Mouse (Mus musculus) forebrain, embryonic 11.5 days (tissue): ENCODE data around the gene Gne. TPM values are rescaled to one million over a fixed set of nuclear protein-coding genes. Genes with fewer than 3 reads are reported as not detected.
A peak's percentile ranks its signal among the peaks of the same experiment; 100 is the strongest.

Source experiments
- ATAC-seq: fragments of 200-750 bp; cut with Nextera tagmentation; replicated peaks from 2 replicates; pipeline ENCODE4 v1.8.0; 2017; ENCODE audit warnings: moderate TSS enrichment; ENCODE audit not compliant: low FRiP score
- DNase-seq: peaks from one replicate; pipeline ENCODE4 v3.0.0-alpha.2; 2017; ENCODE audit warnings: low spot score
- H3K27ac ChIP-seq: fragments of 300-500 bp; sonication (generic); 2 replicates; pipeline ENCODE4 v1.5.1; 2014; ENCODE audit warnings: low read depth, low read length
- H3K27me3 ChIP-seq: fragments of 300-500 bp; sonication (generic); 2 replicates; pipeline ENCODE4 v1.6.1; 2014; ENCODE audit warnings: mild to moderate bottlenecking, low read length, mixed read lengths; ENCODE audit not compliant: control insufficient read depth, insufficient read depth
- H3K36me3 ChIP-seq: fragments of 300-500 bp; sonication (generic); 2 replicates; pipeline ENCODE4 v1.6.1; 2014; ENCODE audit warnings: mild to moderate bottlenecking, low read length, moderate library complexity, mixed read lengths; ENCODE audit not compliant: control insufficient read depth, insufficient read depth
- H3K4me1 ChIP-seq: fragments of 300-500 bp; sonication (generic); replicated peaks from 2 replicates; pipeline ENCODE4 v1.6.1; 2014; ENCODE audit warnings: low read length, mixed read lengths; ENCODE audit not compliant: control insufficient read depth, insufficient read depth
- H3K4me2 ChIP-seq: fragments of 300-500 bp; sonication (generic); 2 replicates; pipeline ENCODE4 v1.6.1; 2014; ENCODE audit warnings: low read depth, mild to moderate bottlenecking, low read length, moderate library complexity, mixed read lengths; ENCODE audit not compliant: severe bottlenecking
- H3K4me3 ChIP-seq: fragments of 300-500 bp; sonication (generic); 2 replicates; pipeline ENCODE4 v1.5.1; 2014; ENCODE audit warnings: low read depth, low read length
- H3K9ac ChIP-seq: fragments of 300-500 bp; sonication (generic); 2 replicates; pipeline ENCODE4 v1.6.1; 2014; ENCODE audit warnings: low read length
- H3K9me3 ChIP-seq: fragments of 300-500 bp; sonication (generic); 2 replicates; pipeline ENCODE4 v1.6.1; 2016; ENCODE audit warnings: low read length, mixed read lengths; ENCODE audit not compliant: control insufficient read depth
- WGBS: fragments of 180-500 bp; shearing (Covaris S2); extraction: QIAGEN DNeasy Blood & Tissue Kit; methylation state at CpG from one replicate; pipeline ENCODE4 v1.1.7; 2014; 5-methylcytosine and 5-hydroxymethylcytosine counted together
- polyA plus RNA-seq: library from polyadenylated mRNA; unstranded; fragments of >200 nt; fragmentation: Nextera tagmentation; extraction: Ambion mirVana; gene quantifications from 2 replicates; pipeline ENCODE4 v1.2.1, GENCODE M21; 2014

Gne gene
- polyA plus RNA-seq, 1 experiment from 2014 or later: 18.8 TPM

- WGBS: 58% methylated on average over 6 of the region's 6 CpGs
- Histone ChIP-seq H3K4me3 (no peak overlapping the region), H3K4me1 (no peaks in the 10 kb centered on the region), H3K27ac (no peak overlapping the region), H3K4me2 (no peak overlapping the region), H3K27me3 (no peaks in the 10 kb centered on the region), H3K36me3 (no peaks in the 10 kb centered on the region), H3K9ac (no peak overlapping the region), H3K9me3 (no peaks in the 10 kb centered on the region)
- DNase-seq (no peak), ATAC-seq (no peak)
These were observed 23.4 kb upstream of the Gne start for GRCm38 (mm10) chr4:44107339-44107738.

- WGBS: 32% methylated on average over 18 of the region's 18 CpGs
- 0 out of 2 replicates have a peak overlapping the region, but pooled peaks have one; percentile 9 for H3K4me3 ChIP-seq
- no peaks in the 10 kb centered on the region for H3K4me1 ChIP-seq
- DNase-seq (no peak), ATAC-seq (no peak)
- H3K9me3 ChIP-seq: no peaks in the 10 kb centered on the region
- H3K4me2 ChIP-seq: peak overlapping the region; percentile 19
- H3K27me3 ChIP-seq: no peaks in the 10 kb centered on the region
- no peak overlapping the region; the same call in 1 of the 2 replicates for H3K9ac ChIP-seq
- no peak overlapping the region for H3K27ac ChIP-seq
- no peaks in the 10 kb centered on the region for H3K36me3 ChIP-seq
These were observed 22.4 kb upstream of the Gne start for GRCm38 (mm10) chr4:44106297-44106821.

- no peaks in the 10 kb centered on the region for H3K4me1 ChIP-seq
- WGBS: 59% methylated on average over 8 of the region's 8 CpGs
- no peak for DNase-seq
- no peaks in the 10 kb centered on the region for H3K27me3 ChIP-seq
- no peak overlapping the region for H3K9ac ChIP-seq
- no peak overlapping the region for H3K4me2 ChIP-seq
- H3K4me3 ChIP-seq: no peak overlapping the region
- no peak for ATAC-seq
- H3K27ac ChIP-seq: no peak overlapping the region
- no peaks in the 10 kb centered on the region for H3K9me3 ChIP-seq
- no peaks in the 10 kb centered on the region for H3K36me3 ChIP-seq
These were observed 20.4 kb upstream of the Gne start for GRCm38 (mm10) chr4:44104195-44104917.

GRCm38 (mm10) chr4:44103620-44104019, 19.6 kb upstream of the Gne start:
- DNase-seq (no peak), ATAC-seq (no peak)
- Histone ChIP-seq H3K9me3 (no peaks in the 10 kb centered on the region), H3K27me3 (no peaks in the 10 kb centered on the region), H3K36me3 (no peaks in the 10 kb centered on the region), H3K4me1 (no peaks in the 10 kb centered on the region), H3K4me3 (no peak overlapping the region), H3K27ac (no peak overlapping the region), H3K4me2 (no peak overlapping the region), H3K9ac (no peak overlapping the region)
- WGBS: 89% methylated on average over 8 of the region's 8 CpGs

- H3K4me2 ChIP-seq: no peak overlapping the region
- H3K4me1 ChIP-seq: no peaks in the 10 kb centered on the region
- no peak overlapping the region for H3K27ac ChIP-seq
- WGBS: 62% methylated on average over 11 of the region's 11 CpGs
- no peak overlapping the region for H3K9ac ChIP-seq
- no peak for DNase-seq
- H3K27me3 ChIP-seq: no peaks in the 10 kb centered on the region
- H3K36me3 ChIP-seq: no peaks in the 10 kb centered on the region
- H3K4me3 ChIP-seq: no peak overlapping the region
- H3K9me3 ChIP-seq: no peaks in the 10 kb centered on the region
- ATAC-seq: no peak
These were observed 13.8 kb upstream of the Gne start for GRCm38 (mm10) chr4:44097576-44098335.

GRCm38 (mm10) chr4:44094475-44094874, 10.5 kb upstream of the Gne start:
- 80% methylated on average over 4 of the region's 4 CpGs for WGBS
- Histone ChIP-seq H3K9me3 (no peaks in the 10 kb centered on the region), H3K4me1 (no peaks in the 10 kb centered on the region), H3K27me3 (no peaks in the 10 kb centered on the region), H3K27ac (no peak overlapping the region), H3K9ac (no peak overlapping the region), H3K4me3 (no peak overlapping the region), H3K36me3 (no peaks in the 10 kb centered on the region), H3K4me2 (no peak overlapping the region)
- DNase-seq (no peak), ATAC-seq (no peak)

- Histone ChIP-seq H3K4me2 (no peak overlapping the region), H3K4me3 (no peak overlapping the region), H3K9me3 (no peaks in the 10 kb centered on the region), H3K27me3 (no peaks in the 10 kb centered on the region), H3K4me1 (no peaks in the 10 kb centered on the region), H3K27ac (no peak overlapping the region), H3K9ac (no peak overlapping the region), H3K36me3 (no peaks in the 10 kb centered on the region)
- DNase-seq: no peak
- ATAC-seq: no peak
- WGBS: 84% methylated on average over 11 of the region's 11 CpGs
These were observed 8.4 kb upstream of the Gne start for GRCm38 (mm10) chr4:44092359-44092758.

GRCm38 (mm10) chr4:44085566-44085965, 1.6 kb upstream of the Gne start:
- no peaks in the 10 kb centered on the region for H3K36me3 ChIP-seq
- no peak overlapping the region for H3K4me2 ChIP-seq
- H3K27ac ChIP-seq: no peak overlapping the region
- no peaks in the 10 kb centered on the region for H3K4me1 ChIP-seq
- no peaks in the 10 kb centered on the region for H3K27me3 ChIP-seq
- H3K9ac ChIP-seq: no peak overlapping the region
- 93% methylated on average over 3 of the region's 3 CpGs for WGBS
- H3K4me3 ChIP-seq: no peak overlapping the region
- H3K9me3 ChIP-seq: no peaks in the 10 kb centered on the region
- no peak for DNase-seq
- no peak for ATAC-seq
